Mouse (Mus musculus) embryo, embryonic 10 days (tissue): ENCODE measurements around the gene Crybg1.
A peak's percentile ranks its signal among the peaks of the same experiment; 100 is the strongest.

Source experiments
- DNase-seq: peaks from one replicate; pipeline ENCODE4 v3.0.0-alpha.2; 2015; ENCODE audit warnings: low spot score

Gene Crybg1

DNA sequence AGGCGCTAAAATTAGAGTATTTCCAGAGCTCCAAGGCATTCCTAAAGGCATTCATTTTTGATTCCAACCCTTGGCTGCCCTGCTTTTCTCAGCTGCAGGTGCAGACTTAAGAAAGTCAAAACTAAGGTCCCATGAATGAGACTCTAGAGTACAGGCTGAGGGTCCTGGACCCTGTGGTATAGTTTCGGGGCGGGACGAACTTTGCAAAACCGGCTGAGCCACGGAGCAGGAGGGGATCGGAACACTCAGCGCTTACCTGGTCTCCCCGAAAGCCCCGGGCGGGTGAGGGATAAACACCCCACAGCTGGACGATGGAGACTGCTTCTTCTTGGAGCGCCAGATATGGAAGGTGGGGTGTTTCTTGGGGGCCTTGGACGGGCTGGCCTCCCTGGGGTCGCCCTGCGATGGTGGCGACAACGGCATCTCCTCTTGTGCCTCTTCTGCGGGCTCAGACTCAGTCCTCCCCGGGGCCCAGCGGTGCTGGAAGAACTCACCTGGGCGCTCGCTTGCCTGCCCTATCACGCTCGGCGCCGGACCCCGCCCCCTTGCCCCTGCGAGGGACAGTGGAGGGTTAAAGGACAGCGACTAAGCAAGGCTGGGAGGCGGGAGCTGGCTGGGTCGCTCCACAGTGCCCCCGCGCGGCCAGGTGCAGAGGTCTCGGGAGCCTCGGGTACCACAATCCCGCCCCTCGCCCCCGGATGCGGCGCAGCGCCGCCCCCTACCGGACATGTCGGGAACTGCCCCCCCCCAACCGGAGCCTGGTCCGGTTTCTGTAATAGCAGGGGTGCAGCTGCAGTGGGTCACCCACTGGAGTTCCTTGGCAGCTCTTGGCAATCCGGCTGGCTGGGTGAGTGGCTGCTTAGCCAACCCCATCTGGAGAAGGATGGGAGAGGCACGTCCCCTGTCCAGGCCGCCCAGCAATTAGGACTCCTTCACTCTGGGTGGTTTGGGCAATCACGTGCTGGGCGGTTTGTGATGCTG lies at the start of gene Crybg1:
TSS of gene Crybg1 (minus strand) at position 517 of the 981 bp plus-strand sequence.
- peak; percentile 77 for DNase-seq

- peak; percentile 68 for DNase-seq
Measured at GRCm38 (mm10) chr10:44177365-44177764, 28.7 kb upstream of the Crybg1 start.

DNA sequence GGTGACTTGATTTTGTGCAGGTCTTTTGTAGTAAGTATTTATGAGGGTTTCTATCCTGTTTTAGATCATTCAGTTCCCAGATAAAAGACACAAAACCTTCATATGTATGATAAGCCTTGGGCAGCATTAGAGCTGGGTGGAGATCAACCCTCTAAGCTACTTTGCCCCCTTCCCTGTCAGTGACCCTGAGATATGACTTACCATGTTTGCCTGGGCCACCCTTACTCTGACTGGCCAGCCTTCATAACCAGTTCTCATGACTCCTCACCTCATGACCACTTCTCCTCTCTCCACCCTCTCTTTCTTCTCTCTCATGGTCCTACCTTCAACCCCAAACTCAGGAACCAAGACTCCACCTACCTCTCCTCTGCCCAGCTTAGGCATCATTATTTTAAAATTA lies 27.9 kb upstream of the Crybg1 start:
- DNase-seq: no peak

GRCm38 (mm10) chr10:44176120-44176519 lies 27.5 kb upstream of the Crybg1 start:
- DNase-seq: no peak

- no peak for DNase-seq
Measured at GRCm38 (mm10) chr10:44170145-44170544, 21.5 kb upstream of the Crybg1 start.

DNA sequence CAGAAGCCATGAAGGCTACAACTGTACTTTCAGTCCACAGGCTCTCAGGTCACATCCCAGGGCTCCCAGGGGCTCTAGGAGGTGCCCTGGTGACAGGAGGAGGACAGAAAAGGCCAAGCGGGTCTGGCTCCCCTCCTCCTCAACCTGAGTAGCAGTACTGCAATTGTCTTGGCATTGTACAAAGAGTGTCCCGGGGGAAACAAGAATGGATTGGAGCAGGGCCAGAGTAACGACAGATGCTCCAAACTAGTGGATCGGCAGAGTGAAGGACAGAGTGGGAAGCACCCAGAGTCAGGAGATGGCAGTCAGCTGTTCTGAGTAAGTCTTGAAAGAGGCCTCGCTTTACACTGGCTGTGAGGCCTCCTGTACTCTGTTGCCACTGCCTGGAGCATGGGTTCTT lies 18.4 kb upstream of the Crybg1 start:
- DNase-seq: no peak

GRCm38 (mm10) chr10:44164258-44164975 lies 15.8 kb upstream of the Crybg1 start:
- DNase-seq: no peak

GRCm38 (mm10) chr10:44163028-44163427 lies 14.4 kb upstream of the Crybg1 start:
- DNase-seq: no peak

- peak; percentile 43 for DNase-seq
Measured at GRCm38 (mm10) chr10:44160150-44160549, 11.5 kb upstream of the Crybg1 start.

DNA sequence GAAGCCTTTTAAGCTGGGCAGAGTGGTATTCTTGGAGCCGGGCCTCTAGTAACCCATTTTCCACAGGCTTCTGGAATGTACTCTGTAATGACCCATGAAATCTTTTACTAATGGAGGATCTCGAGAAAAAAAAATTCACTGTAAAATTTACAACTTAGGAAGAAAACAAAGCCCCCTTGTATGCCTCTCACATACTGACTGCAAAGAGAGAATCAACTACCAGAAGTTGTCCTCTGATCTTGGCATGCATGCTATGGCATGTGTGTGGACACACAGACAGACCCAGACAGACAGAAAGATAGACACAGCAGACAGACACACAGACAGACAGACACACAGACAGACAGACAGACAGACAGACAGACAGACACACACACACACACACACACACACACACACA lies 8.8 kb upstream of the Crybg1 start:
- DNase-seq: no peak

DNA sequence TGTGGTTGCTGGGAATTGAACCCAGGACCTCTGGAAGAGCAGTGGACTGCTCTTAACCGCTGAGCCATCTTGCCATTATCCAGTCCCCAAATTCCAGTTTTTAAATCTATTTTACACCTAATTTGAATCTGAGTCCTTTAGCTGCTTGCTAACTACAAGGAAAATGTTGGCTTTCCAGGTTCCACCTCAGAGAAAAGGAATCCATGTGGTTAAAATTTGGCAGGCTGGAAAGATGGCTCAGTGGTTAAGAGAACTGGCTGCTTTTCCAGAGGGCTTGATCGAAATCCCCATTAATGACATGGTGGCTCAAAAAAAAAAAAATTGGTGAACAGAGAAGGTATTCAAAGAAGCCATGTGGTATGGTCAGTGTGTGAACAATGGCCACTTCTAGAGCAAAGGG lies 1.8 kb upstream of the Crybg1 start:
- no peak for DNase-seq

DNA sequence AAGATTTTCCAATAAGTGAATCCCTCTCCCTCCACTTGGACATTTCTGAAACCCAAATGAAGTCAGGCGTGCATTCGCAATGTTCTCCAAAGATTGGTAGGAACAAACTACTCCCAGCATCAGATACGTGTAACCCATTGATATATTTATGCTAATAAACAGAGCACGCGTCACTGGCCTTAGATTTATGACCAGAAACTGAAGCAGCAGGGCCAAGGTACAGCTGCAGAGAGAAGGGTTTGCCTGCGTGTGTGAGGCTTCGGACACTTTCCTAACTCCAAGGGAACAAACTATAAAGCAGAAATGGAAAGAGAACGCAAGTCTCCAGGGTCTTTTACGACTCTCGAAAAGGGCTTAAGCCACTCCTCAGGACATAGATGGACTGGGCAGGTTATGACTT lies 5.3 kb downstream of the Crybg1 start:
- DNase-seq: no peak

- no peak for DNase-seq
Measured at GRCm38 (mm10) chr10:44138137-44138855, 10.4 kb downstream of the Crybg1 start.

GRCm38 (mm10) chr10:44126047-44126446 lies 22.6 kb downstream of the Crybg1 start:
- DNase-seq: no peak

DNA sequence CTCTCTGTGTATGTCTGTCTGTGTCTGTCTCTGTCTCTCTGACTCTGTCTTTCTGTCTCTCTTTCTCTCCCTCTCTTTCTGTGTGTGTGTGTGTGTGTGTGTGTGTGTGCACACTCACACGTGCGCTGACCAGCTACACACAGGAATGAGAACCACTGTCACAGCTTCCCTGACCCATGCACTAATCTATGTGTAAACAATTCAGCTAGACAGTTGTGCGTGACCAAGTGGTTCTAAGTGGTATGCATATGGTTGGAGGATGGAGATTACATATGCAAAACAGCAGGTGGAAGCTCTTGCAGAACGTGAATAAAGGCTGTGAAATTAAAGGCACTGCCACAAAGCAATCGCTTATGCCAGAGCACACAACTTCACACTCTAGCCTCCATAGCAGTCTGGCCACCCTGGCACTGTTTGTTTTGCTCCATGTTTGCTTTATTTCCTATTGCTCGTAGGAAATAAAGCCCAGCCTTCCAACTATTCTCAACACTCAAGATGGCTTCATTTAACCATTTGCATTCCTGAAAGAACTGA lies 24.2 kb downstream of the Crybg1 start:
- DNase-seq: no peak

DNA sequence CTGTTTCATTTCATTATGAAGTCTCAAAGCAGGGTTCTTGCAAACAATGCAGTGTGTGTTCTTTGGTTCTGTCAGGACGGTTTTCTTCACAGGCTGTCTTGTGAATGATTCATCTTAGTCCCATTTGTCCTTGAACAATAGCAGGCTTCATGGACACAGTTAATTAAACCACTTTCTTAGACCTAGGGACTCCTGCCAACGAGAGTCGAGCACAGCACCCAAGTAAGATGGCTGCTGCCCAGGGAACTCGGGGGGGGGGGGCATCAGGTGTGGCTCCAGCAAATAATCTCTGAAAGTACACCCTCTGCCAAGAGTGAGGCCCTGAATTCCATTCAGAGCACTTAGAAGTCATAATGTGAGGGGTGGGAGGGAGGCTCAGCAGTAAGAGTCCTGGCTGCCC lies 30.0 kb downstream of the Crybg1 start:
- no peak for DNase-seq

DNA sequence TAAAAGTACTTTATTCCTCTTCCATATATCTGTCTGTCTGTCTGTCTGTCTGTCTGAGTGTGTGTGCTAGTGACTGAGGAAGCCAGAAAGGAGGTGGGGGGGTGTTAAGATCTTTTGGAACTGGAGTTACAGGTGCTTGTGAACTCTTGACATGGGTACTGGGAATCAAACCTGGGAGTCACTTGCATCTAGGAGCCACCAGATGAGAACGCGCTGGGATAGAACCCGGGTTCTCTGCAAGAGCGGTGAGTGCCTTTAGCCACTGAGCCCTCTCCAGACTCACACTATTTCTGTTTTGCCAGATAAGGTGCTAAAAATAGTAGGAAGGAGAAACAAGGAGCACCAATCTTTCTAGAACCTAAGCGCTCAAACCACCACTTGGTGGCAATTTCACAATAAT lies 31.9 kb downstream of the Crybg1 start:
- no peak for DNase-seq

- no peak for DNase-seq
Measured at GRCm38 (mm10) chr10:44114611-44115010, 34.0 kb downstream of the Crybg1 start.

GRCm38 (mm10) chr10:44112005-44112675 lies 36.5 kb downstream of the Crybg1 start:
- no peak for DNase-seq

DNA sequence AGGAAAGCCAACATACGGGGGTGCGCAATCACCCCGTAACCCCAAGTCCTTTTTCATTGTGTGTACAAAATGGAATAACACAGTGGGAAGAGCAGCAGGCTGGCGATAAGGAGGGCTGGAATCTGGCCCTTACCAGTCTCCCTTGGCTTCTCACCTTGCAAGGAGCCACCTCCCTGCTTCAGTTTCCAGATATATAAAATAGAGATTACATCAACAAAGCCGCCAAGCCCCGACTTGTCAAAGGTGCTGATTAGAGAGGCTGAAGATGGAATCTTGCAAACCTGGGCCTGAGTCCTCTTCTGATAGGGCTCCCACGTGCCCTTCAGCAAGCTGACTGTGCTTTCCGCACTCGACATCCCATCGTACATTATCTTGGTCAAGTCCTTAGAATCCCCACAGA lies 37.5 kb downstream of the Crybg1 start:
- no peak for DNase-seq

- DNase-seq: no peak
Measured at GRCm38 (mm10) chr10:44110460-44110859, 38.2 kb downstream of the Crybg1 start.

GRCm38 (mm10) chr10:44094794-44095193 lies 53.9 kb downstream of the Crybg1 start:
- no peak for DNase-seq
